Mouse (Mus musculus): ENCODE results near the gene Amz1.

The Amz1 gene

GRCm38 (mm10) chr5:140726062-140726839, 2.3 kb downstream of the Amz1 start:
- no peak for DNase-seq

DNA sequence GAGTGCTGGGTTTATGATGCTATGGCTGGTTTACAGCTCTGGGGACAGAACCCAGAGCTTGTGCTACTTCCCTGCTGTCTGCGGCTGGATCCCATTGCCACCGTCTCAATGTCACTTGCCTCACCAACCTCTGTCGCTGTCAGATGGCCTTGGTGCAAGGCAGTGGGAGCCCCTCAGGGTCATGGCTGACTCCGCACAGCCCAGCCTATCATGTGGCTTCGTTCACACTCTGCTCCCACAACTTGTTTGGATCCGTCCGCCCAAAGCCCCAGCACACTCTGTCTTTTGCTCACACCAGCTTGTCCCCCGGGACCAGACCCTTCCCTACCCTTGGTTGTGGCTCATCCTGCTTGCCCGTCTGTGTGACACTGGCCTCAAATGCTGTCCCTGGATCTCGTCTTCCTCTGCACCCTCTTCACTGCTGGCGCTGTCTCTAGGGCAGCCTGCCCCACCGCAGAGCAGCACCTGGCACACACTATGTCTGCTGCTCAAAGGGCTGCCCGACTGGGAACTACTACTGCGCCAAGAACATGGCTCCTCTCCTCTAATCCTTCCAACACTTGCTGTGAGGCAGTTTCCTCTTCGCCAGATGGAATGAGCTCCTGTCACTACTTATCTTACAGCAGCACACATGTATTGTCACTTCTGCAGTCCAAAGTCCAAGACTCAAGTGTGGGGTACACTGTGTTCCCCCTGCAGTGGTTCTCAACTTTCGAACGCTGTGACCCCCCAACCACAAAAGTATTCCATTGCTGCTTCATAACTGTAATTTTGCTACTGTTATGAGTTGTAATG, 3.2 kb downstream of the Amz1 start:
- DNase-seq: no peak

GRCm38 (mm10) chr5:140731040-140731797, 7.3 kb downstream of the Amz1 start:
- no peak for DNase-seq

DNA sequence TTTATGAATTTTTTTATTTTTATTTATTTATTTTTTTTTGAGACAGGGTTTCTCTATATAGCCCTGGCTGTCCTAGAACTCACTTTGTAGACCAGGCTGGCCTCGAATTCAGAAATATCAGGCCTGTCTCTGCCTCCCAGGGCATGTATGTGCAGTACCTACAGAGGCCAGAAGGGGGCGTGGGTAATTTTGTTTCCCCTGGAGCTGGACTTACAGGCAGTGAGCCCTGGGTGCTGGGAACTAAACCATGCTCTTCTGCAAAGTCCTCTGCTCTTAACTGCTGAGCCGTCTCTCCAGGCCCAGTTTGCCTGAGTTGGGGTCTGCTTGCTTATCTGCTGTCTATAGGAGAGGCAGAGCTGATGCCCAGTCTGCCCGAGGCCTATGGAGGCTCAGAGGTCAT, 8.3 kb downstream of the Amz1 start:
- no peak for DNase-seq

DNA sequence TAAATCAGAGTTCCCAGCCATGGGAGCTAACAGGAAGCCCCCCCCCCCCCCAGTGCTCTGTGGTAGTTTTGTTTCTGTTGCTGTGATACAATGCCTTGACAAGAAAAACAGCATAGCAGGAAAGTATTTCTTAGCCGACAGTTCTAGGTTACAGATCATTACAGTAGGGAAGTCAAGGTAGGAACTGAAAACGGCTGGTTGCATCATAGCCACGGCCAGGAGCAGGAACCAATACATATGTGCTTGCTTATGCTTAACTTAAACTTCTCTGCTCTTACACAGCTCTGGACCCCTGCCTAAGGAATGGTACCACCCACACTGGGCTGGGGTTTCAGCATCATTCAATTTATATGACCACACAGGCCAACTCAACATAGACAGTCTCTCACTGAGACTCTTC, 9.4 kb downstream of the Amz1 start:
- no peak for DNase-seq

DNA sequence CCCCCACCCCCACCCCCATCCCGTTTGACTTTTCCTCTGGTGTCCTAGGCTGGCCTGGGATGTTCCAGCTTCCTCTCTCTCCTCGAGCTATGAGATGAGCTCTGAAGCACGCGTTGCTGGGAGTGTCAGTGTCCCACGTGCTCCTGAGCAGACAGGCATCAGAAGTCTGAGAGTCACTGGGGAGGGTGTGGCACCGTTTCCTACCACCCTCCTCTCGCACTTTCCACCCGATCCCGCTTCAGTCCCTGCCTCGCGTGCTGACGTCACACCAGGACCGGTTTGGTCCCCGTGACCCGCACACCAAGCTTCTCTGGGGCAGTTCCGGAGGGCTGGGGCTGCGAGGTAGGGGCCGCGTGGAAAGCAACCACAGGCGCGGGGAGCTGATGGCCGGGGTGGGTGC, 11.4 kb downstream of the Amz1 start:
- DNase-seq: no peak

- DNase-seq: no peak
These were observed 12.2 kb downstream of the Amz1 start for GRCm38 (mm10) chr5:140736166-140736565.

DNA sequence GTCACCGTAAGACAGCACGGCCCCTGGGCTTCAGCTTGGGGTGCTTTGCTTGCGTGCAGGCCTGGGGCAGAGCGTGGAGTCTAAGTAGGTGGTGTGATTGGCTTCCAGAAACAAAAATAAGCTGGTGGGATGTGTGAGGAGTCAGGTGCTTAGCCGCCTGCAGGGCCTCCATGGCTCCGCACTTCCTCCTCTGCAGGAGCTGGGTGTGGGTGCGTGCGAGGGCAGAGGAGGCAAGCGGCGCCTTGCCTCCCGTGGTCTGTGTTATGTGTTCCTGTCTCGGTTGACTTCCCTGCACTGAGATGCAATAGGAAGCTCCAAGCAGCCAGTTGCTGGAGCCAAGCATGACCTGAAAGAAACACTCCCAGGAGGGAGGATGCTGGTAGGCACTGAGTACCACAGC, 15.9 kb downstream of the Amz1 start:
- no peak for DNase-seq

DNA sequence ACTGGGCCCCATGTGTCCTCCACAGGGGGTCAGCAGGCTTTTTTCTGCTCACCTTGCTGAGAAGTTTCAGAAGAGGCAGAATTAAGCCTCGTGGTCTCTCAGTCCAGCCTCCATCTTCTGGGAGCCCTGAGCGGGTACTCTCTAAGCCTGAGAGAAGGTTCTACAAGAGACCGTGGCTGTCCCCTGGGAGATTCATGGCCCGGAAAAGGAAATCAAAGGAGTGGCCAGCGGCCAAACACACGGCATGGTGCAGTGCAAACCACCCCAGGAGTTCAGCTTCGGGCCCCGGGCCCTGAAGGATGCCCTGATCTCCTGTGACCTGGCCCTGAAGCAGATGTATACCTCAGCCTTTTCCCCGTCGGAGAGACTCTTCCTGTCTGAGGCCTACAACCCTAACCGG, 17.1 kb downstream of the Amz1 start:
- DNase-seq: no peak

DNA sequence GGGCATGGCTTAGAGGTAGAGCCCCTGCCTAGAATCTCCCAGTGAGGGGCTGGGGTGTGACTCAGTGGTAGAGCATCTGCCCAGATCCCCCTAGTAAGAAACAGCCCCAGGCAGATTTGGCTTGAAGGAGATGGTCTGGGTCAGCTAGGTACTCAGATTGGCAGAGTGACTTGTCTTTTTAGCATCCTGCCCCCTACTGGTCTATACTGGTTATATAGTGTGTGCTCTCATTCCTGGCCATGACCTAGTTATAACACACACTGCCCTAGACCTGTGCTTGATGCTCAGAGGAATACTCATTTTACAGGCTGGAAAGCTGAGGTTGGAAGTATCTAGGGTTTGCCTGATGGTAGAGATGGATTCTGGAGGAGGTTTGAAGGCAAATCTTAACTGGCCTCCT, 17.9 kb downstream of the Amz1 start:
- DNase-seq: no peak

- no peak for DNase-seq
These were observed 19.8 kb downstream of the Amz1 start for GRCm38 (mm10) chr5:140743706-140744131.

- no peak for DNase-seq
These were observed 24.5 kb downstream of the Amz1 start for GRCm38 (mm10) chr5:140748425-140748824.

GRCm38 (mm10) chr5:140749062-140749875, 25.3 kb downstream of the Amz1 start:
- peak; percentile 76 to 79 for DNase-seq

DNA sequence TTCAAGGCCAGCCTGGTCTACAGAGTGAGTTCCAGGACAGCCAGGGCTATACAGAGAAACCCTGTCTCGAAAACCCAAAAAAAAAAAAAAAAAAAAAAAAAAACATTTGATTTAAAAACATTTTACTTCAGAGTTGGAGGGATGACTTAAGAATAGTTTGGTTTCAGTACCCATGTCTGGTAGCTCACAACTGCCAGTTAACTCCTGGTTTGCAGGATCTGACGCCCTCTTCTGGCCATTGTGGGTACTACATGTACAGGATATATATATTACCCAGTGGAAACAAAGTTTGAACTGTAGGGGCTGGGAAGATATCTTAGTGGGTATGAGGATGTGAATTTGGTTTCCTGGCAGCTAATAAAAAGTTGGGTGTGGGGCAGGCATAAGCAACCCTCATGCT, 27.0 kb downstream of the Amz1 start:
- peak; percentile 17 to 37 for DNase-seq

DNA sequence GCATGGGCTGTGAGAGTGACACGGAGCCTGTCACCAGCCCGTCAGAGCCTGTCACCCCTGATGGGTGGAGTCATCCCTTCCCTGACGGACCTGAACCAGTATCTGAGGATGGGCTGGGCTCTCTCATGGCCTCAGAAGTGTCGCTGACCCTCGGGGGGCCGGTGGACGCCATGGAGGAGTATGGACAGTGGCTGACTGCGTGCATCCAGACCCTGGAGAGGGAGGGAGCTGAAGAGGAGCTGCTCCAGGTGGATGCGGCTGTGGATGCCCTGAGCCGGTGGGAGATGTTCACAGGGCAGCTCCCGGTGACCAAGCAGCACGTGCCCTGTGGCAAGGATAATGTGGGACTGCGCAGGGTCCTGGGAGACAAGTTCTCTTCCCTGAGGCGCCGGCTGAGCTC, 28.1 kb downstream of the Amz1 start:
- DNase-seq: no peak

DNA sequence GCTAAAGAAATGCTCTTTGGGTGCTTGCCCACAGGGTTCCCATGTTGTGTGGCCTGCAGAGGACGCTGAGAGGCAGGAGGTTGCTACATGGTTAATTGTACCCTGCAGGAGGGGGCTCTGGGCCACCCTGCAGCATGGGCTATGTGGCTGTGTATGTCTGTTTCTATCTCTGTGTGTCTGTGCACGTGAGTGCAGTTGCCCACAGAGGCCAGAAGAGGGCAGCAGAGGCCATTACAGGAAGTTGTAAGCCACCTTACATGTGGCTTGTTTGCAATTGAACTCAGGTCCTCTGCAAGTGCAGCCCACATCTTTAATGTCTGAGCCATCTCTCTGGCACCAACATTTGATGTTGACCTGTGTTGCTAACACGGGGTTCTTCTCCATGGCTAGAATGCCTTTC, 28.7 kb downstream of the Amz1 start:
- DNase-seq: no peak

GRCm38 (mm10) chr5:140753223-140753622, 29.3 kb downstream of the Amz1 start:
- no peak for DNase-seq

GRCm38 (mm10) chr5:140758864-140759263, 34.9 kb downstream of the Amz1 start:
- DNase-seq: no peak

- DNase-seq: no peak
These were observed 38.6 kb downstream of the Amz1 start for GRCm38 (mm10) chr5:140762540-140762939.

DNA sequence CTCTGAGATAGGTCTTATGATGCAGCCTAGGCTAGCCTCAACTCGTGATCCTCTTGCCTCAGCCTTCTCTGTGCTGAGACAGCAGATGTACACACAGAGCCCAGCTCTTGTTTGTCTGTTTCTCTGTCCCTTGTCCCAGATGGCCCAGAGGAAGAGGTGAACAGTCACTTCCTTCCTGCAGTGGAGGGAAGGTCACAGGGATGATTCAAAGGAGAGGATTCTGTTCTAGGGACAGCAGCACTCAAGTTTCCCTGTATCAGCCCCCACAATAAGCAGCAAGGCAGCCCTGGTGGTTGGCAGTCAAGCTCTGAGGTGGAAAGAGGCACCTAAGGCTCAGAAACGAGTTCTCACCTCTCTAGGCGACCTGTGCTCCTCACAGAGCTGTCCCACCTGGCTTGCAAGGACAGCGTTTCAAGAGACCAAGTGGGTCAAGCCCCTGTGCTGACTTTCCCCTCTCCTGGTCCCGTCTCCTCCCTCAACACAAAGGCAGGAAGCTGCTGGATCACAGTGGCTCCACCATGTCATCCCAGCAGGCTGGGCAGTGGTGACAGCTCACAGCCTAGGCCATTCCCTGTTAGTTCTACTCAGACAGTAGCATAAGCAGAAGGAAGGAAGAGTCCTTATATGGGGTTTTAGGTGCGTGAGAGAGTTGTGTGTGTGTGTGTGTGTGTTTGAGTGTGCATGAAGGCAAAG, 41.1 kb downstream of the Amz1 start:
- no peak for DNase-seq

DNA sequence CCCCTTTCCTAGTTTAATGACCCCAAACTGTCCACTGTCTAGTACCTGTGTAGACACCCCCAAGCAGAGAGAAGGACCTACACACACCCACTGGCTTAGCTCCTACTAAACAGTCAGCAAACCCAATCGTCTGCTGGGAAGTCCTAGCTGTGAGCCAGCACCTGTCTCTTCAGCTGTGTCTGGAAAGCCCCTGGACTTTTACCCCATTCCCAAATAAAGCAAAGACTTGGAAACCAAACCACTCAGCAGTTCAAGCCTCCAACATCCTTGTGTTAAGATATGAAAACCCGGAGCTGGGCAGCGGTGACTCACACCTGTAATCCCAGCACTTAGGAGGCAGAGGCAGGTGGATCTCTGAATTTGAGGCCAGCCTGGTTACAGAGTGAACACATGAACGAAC, 42.6 kb downstream of the Amz1 start:
- DNase-seq: no peak

- peak; percentile 21 to 40 for DNase-seq
These were observed 43.8 kb downstream of the Amz1 start for GRCm38 (mm10) chr5:140767704-140768141.

Data from cerebellum, postnatal 36 days (tissue).